Mouse (Mus musculus): Measurements from ENCODE around the gene Mapkap1. TPM values are rescaled to one million over a fixed set of nuclear protein-coding genes. Genes with fewer than 3 reads are reported as not detected.

Gene Mapkap1
- total and polyA plus RNA-seq, 3 experiments: 39.4 to 45.8 (median 40.7) TPM

GRCm38 (mm10) chr2:34548961-34549360 is 142.4 kb downstream of the Mapkap1 start:
- Histone ChIP-seq H3K27ac (ENCODE audit: insufficient read depth, low read depth) (no peak overlapping the region), H3K4me2 (ENCODE audit: insufficient read depth, low read depth, poor library complexity, severe bottlenecking) (no peak overlapping the region), H3K9ac (ENCODE audit: insufficient read depth, low read depth) (no peak overlapping the region), H3K4me3 (replicated peaks in 1 of 3; ENCODE audit: low read depth in 2 of 3, low read length in 2 of 3, poor library complexity in 1 of 3) (no peak overlapping the region), H3K9me3 (replicated peaks; ENCODE audit: low read length) (no peaks in the 10 kb centered on the region), H3K4me1 (ENCODE audit: control insufficient read depth in 1 of 2, insufficient read depth in 2 of 2) (peaks cover 15 to 50% of the 10 kb centered on the region in 2 experiments), H3K79me2 (replicated peaks; ENCODE audit: control insufficient read depth, extremely low read depth, insufficient read depth, poor library complexity, severe bottlenecking) (no peaks in the 10 kb centered on the region), H3K27me3 (replicated peaks) (no peaks in the 10 kb centered on the region), H3K36me3 (replicated peaks in 1 of 2; ENCODE audit: control insufficient read depth in 1 of 2, insufficient read depth in 1 of 2, low read length in 1 of 2) (peaks cover 4 to 34% of the 10 kb centered on the region in 2 experiments)
- in situ Hi-C loops (cut with MboI; ENCODE audit: low pct_ligation_motif_present, low pct_unique_long_range_greater_than_20kb, low sequenced_read_pairs) (no loop called here), dilution Hi-C loops (cut with MboI; ENCODE audit: extremely low pct_ligation_motif_present, extremely low pct_unique_long_range_greater_than_20kb, low sequenced_read_pairs) (no loop called here)
- TF ChIP-seq SMC3 (IDR thresholded peaks at IDR 0.05; ENCODE audit: low read depth, low read length) (no peak), JUN (IDR thresholded peaks at IDR 0.05; ENCODE audit: insufficient read depth, low read depth, low read length) (peak; percentile 27; the same call in 1 of the 2 replicates), EP300 (IDR thresholded peaks at IDR 0.05; ENCODE audit: low read length) (peak; percentile 59)
- peak; percentile 20 for DNase-seq (ENCODE audit: extremely low read depth)

DNA sequence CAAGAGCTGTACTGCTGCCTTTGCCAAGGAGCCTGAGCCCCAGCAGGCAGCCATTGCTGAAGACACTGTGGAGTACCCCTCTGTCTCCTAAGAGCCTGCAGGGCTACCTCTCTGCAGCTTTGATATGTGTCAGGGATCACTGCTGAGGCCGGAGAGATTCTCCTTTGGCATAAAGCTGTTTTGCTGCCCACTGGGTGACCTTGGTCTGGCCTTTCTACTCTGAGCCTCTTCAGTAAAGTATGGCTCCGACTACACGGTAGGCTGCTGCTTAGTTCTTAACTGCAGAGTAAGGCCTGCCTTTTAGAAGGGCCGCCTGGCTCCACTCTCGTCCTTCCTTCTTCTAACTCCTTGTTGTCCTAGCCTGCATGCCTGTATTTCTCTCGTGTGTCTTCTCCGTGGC is 142.9 kb downstream of the Mapkap1 start:
- H3K79me2 ChIP-seq (replicated peaks; ENCODE audit: control insufficient read depth, extremely low read depth, insufficient read depth, poor library complexity, severe bottlenecking): no peaks in the 10 kb centered on the region
- in situ Hi-C loops (cut with MboI; ENCODE audit: low pct_ligation_motif_present, low pct_unique_long_range_greater_than_20kb, low sequenced_read_pairs): no loop called here
- no peaks in the 10 kb centered on the region for H3K9me3 ChIP-seq (replicated peaks; ENCODE audit: low read length)
- H3K27ac ChIP-seq (ENCODE audit: insufficient read depth, low read depth): no peak overlapping the region
- no peaks in the 10 kb centered on the region for H3K27me3 ChIP-seq (replicated peaks)
- dilution Hi-C loops (cut with MboI; ENCODE audit: extremely low pct_ligation_motif_present, extremely low pct_unique_long_range_greater_than_20kb, low sequenced_read_pairs): no loop called here
- peaks cover 4 to 33% of the 10 kb centered on the region in 2 experiments for H3K36me3 ChIP-seq (replicated peaks in 1 of 2; ENCODE audit: control insufficient read depth in 1 of 2, insufficient read depth in 1 of 2, low read length in 1 of 2)
- TF ChIP-seq USF2 (conservative IDR thresholded peaks at IDR 0.05; ENCODE audit: low read depth, low read length) (no peak), NELFE (IDR thresholded peaks at IDR 0.05; ENCODE audit: low read depth, low read length) (no peak), ZMIZ1 (IDR thresholded peaks at IDR 0.05; ENCODE audit: low read depth, low read length) (no peak), KAT2A (IDR thresholded peaks at IDR 0.05; ENCODE audit: insufficient replicate concordance, low read length) (no peak), ZC3H11A (IDR thresholded peaks at IDR 0.05; ENCODE audit: low read depth, low read length) (no peak), SMC3 (IDR thresholded peaks at IDR 0.05; ENCODE audit: low read depth, low read length) (no peak), GABPA (IDR thresholded peaks at IDR 0.05; ENCODE audit: insufficient replicate concordance, low read depth, low read length) (no peak), SIN3A (IDR thresholded peaks at IDR 0.05; ENCODE audit: low read length) (no peak), JUN (IDR thresholded peaks at IDR 0.05; ENCODE audit: insufficient read depth, low read depth, low read length) (no peak), HCFC1 (IDR thresholded peaks at IDR 0.05; ENCODE audit: low read depth, low read length) (no peak), CTCF (conservative IDR thresholded peaks at IDR 0.05 in 1 of 2, IDR thresholded peaks at IDR 0.05 in 1 of 2; ENCODE audit: low read depth in 2 of 2, low read length in 2 of 2) (no peak), JUND (conservative IDR thresholded peaks at IDR 0.05; ENCODE audit: low read depth, low read length) (no peak), PAX5 (IDR thresholded peaks at IDR 0.05; ENCODE audit: low read length) (no peak), ETS1 (conservative IDR thresholded peaks at IDR 0.05; ENCODE audit: low read depth, low read length) (no peak), TBP (conservative IDR thresholded peaks at IDR 0.05; ENCODE audit: low read depth, low read length) (no peak), ZNF384 (IDR thresholded peaks at IDR 0.05; ENCODE audit: low read depth, low read length) (no peak), NRF1 (IDR thresholded peaks at IDR 0.05; ENCODE audit: low read depth, low read length) (no peak), MAZ (IDR thresholded peaks at IDR 0.05; ENCODE audit: low read depth, low read length) (no peak)
- H3K4me2 ChIP-seq (ENCODE audit: insufficient read depth, low read depth, poor library complexity, severe bottlenecking): no peak overlapping the region
- H3K9ac ChIP-seq (ENCODE audit: insufficient read depth, low read depth): no peak overlapping the region
- H3K4me3 ChIP-seq (replicated peaks in 1 of 3; ENCODE audit: low read depth in 2 of 3, low read length in 2 of 3, poor library complexity in 1 of 3): no peak overlapping the region
- H3K4me1 ChIP-seq (ENCODE audit: control insufficient read depth in 1 of 2, insufficient read depth in 2 of 2): peaks cover 15 to 50% of the 10 kb centered on the region in 2 experiments
- no peak for DNase-seq (ENCODE audit: extremely low read depth)

All from CH12.LX (cell line).